Mouse (Mus musculus) hematopoietic multipotent progenitor cell, adult 10-12 weeks (in vitro differentiated cells): Measurements from ENCODE around the gene Rngtt. TPM values are rescaled to one million over a fixed set of nuclear protein-coding genes. Genes with fewer than 3 reads are reported as not detected.

Experiments
- polyA plus RNA-seq: library from polyadenylated mRNA; stranded (reverse); fragments of >175 nt; gene quantifications from 2 replicates; pipeline ENCODE4 v1.2.3, GENCODE M21; 2012; ENCODE audit warnings: low replicate concordance

Rngtt gene
- polyA plus RNA-seq = 3.2 and 7.4 TPM in 2 replicates

DNA sequence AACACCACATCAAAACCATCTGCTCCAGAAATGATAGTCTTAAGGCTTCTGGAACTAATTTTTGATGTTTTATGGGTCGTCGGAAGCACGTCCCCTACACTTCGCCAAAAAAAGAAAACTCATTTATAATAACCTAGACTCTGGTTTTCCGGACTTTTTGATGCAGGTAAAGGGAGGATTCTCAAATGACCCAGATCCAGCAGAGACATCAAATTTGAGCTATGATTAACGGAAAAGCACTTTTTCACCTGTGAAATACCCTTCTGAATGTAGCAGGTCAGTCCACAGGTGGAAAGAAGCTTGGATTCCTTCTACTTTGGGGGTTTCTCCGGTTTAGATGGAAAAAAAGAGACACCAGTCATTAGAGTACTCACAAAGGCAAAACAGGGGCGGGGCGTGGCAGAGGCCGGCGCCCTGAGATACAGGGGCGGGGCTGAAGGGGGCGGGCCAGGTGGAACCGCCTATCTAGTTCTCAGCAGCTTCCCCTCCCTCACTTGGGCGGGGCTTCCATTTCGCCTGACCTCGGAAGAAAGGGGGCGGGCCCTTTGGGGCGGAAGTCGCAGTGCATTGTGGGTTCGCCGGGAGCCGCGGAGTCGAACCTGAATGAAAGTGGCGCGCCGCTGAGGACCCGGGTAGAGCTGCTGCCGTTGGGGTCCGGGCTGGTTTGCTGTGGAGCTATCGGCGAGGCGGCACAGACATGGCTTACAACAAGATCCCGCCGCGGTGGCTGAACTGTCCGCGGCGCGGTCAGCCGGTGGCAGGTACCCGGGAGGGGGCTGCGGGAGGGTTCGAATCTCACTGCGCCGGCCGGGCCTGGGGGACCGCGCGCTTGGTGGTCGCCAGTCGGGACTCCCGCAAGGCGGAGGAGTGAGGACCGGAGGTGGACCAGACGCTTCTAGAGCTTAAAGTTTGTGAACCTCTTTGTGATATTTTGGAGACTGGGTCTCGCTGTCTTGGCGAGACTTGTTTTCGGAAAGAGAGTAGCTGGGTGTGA is at the start of gene Rngtt:
Gene Rngtt, plus strand, starts transcription at position 548 of the 994 bp plus-strand sequence.

DNA sequence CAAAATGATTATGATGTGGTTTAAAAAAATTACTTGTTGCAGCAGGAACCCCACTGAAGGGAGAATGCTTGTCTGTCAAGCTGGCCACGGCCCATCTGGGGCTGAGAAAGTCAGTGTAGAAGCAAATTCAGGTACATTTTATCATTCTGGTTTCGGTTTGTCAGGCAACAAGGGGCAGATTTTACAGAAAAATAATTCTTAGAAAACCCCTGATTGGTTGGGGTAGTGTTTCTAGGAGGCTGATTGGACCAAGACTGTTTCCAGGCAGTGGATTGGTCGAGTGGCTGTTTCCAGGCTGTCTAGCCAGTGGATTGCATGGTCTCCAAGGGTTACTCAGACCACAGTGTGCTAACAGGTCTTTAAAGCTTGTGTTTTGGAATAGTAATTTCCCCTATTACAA is 20.1 kb upstream of the Rngtt start, which contains the start of gene Pnrc1:
Gene Pnrc1, minus strand, starts transcription at position 162 of the 400 bp plus-strand sequence.

Other genes with a start within 250 kb of the Rngtt start
- gene Gabrr2, start 247.3 kb upstream of the Rngtt start, polyA plus RNA-seq = 0.20 and 1.8 TPM in 2 replicates
- gene Gabrr1, start 177.8 kb upstream of the Rngtt start, polyA plus RNA-seq = 0.04 TPM in 1 of 2 replicates, not detected in the other
- 0.39 TPM in 1 of 2 replicates, not detected in the other for gene Pm20d2, start 120.6 kb upstream of the Rngtt start, polyA plus RNA-seq
- gene Srsf12, start 101.3 kb upstream of the Rngtt start, polyA plus RNA-seq = 0.22 and 0.63 TPM in 2 replicates
- 260 and 630 TPM in 2 replicates for gene Pnrc1, start 20.1 kb upstream of the Rngtt start, polyA plus RNA-seq